Mouse (Mus musculus) limb, embryonic 11.5 days (tissue): Measurements from ENCODE around the gene Tst. TPM values are rescaled to one million over a fixed set of nuclear protein-coding genes. Genes with fewer than 3 reads are reported as not detected.

Experiments
- ATAC-seq: fragments of 200-750 bp; cut with Nextera tagmentation; 2 replicates; pipeline ENCODE4 v1.8.0; 2017; ENCODE audit warnings: low read depth; ENCODE audit not compliant: insufficient number of reproducible peaks, low FRiP score, low TSS enrichment
- DNase-seq: peaks from one replicate; pipeline ENCODE4 v3.0.0-alpha.2; 2015; ENCODE audit warnings: low spot score
- H3K27ac ChIP-seq: fragments of 300-500 bp; sonication (generic); replicated peaks from 2 replicates; pipeline ENCODE4 v1.5.1; 2014; ENCODE audit warnings: low read depth, mild to moderate bottlenecking, low read length
- H3K27me3 ChIP-seq: fragments of 300-500 bp; sonication (generic); 2 replicates; pipeline ENCODE4 v1.6.1; 2014; ENCODE audit warnings: mild to moderate bottlenecking, low read length, mixed read lengths; ENCODE audit not compliant: control insufficient read depth, insufficient read depth
- H3K36me3 ChIP-seq: fragments of 300-500 bp; sonication (generic); 2 replicates; pipeline ENCODE4 v1.6.1; 2014; ENCODE audit warnings: mild to moderate bottlenecking, low read length, moderate library complexity, mixed read lengths; ENCODE audit not compliant: control insufficient read depth, insufficient read depth
- H3K4me1 ChIP-seq: fragments of 300-500 bp; sonication (generic); 2 replicates; pipeline ENCODE4 v1.6.1; 2014; ENCODE audit warnings: low read length, mixed read lengths; ENCODE audit not compliant: control insufficient read depth, insufficient read depth
- H3K4me2 ChIP-seq: fragments of 300-500 bp; sonication (generic); 2 replicates; pipeline ENCODE4 v1.6.1; 2014; ENCODE audit warnings: low read depth, mild to moderate bottlenecking, moderate library complexity; ENCODE audit not compliant: severe bottlenecking
- H3K4me3 ChIP-seq: fragments of 300-500 bp; sonication (generic); 2 replicates; pipeline ENCODE4 v1.5.1; 2014; ENCODE audit warnings: low read depth, low read length
- H3K9ac ChIP-seq: fragments of 300-500 bp; sonication (generic); 2 replicates; pipeline ENCODE4 v1.6.1; 2014; ENCODE audit warnings: mild to moderate bottlenecking, low read length
- H3K9me3 ChIP-seq: fragments of 300-500 bp; sonication (generic); 2 replicates; pipeline ENCODE4 v1.6.1; 2016; ENCODE audit warnings: low read length; ENCODE audit not compliant: control insufficient read depth
- WGBS: fragments of 180-500 bp; shearing (Covaris S2); extraction: QIAGEN DNeasy Blood & Tissue Kit; methylation state at CpG from one replicate; pipeline ENCODE4 v1.1.7; 2014; 5-methylcytosine and 5-hydroxymethylcytosine counted together
- polyA plus RNA-seq: library from polyadenylated mRNA; unstranded; fragments of >200 nt; fragmentation: Nextera tagmentation; extraction: Ambion mirVana; gene quantifications from 2 replicates; pipeline ENCODE4 v1.2.1, GENCODE M21; 2014

Gene Tst
- polyA plus RNA-seq, 1 experiment from 2014 or later, result 7.8 TPM

GRCm38 (mm10) chr15:78390855-78391254 is 14.9 kb downstream of the Tst start:
- no peaks in the 10 kb centered on the region for H3K4me1 ChIP-seq
- no peaks in the 10 kb centered on the region for H3K27me3 ChIP-seq
- 87% methylated on average over 3 of the region's 3 CpGs for WGBS
- DNase-seq, result no peak
- no peaks in the 10 kb centered on the region for H3K36me3 ChIP-seq
- H3K4me2 ChIP-seq, result no peak overlapping the region
- ATAC-seq, result no peak
- no peak overlapping the region for H3K27ac ChIP-seq
- no peaks in the 10 kb centered on the region for H3K9me3 ChIP-seq
- H3K4me3 ChIP-seq, result no peak overlapping the region
- H3K9ac ChIP-seq, result no peak overlapping the region

- 88% methylated on average over 1 of the region's 1 CpGs for WGBS
- Histone ChIP-seq H3K9me3 (no peaks in the 10 kb centered on the region), H3K27me3 (no peaks in the 10 kb centered on the region), H3K9ac (no peak overlapping the region), H3K4me2 (no peak overlapping the region), H3K36me3 (no peaks in the 10 kb centered on the region), H3K27ac (no peak overlapping the region), H3K4me3 (no peak overlapping the region), H3K4me1 (no peaks in the 10 kb centered on the region)
- ATAC-seq, result no peak
- no peak for DNase-seq
These were observed 20.1 kb downstream of the Tst start for GRCm38 (mm10) chr15:78385564-78385963.

- Histone ChIP-seq H3K27ac (no peak overlapping the region), H3K4me2 (no peak overlapping the region), H3K36me3 (no peaks in the 10 kb centered on the region), H3K4me3 (no peak overlapping the region), H3K4me1 (no peaks in the 10 kb centered on the region), H3K9me3 (no peaks in the 10 kb centered on the region), H3K9ac (no peak overlapping the region), H3K27me3 (no peaks in the 10 kb centered on the region)
- DNase-seq (no peak), ATAC-seq (no peak)
- 79% methylated on average over 7 of the region's 7 CpGs for WGBS
These were observed 21.2 kb downstream of the Tst start for GRCm38 (mm10) chr15:78384220-78385116.

GRCm38 (mm10) chr15:78383450-78384219 is 22.1 kb downstream of the Tst start:
- H3K27ac ChIP-seq, result no peak overlapping the region
- 88% methylated on average over 11 of the region's 11 CpGs for WGBS

GRCm38 (mm10) chr15:78382115-78382514 is 23.6 kb downstream of the Tst start:
- no peak overlapping the region for H3K9ac ChIP-seq
- no peaks in the 10 kb centered on the region for H3K27me3 ChIP-seq
- WGBS, result 93% methylated on average over 4 of the region's 4 CpGs
- H3K27ac ChIP-seq, result no peak overlapping the region
- no peak overlapping the region for H3K4me2 ChIP-seq
- H3K36me3 ChIP-seq, result no peaks in the 10 kb centered on the region
- no peak overlapping the region for H3K4me3 ChIP-seq
- H3K4me1 ChIP-seq, result no peaks in the 10 kb centered on the region
- no peak for ATAC-seq
- no peaks in the 10 kb centered on the region for H3K9me3 ChIP-seq
- no peak for DNase-seq

More at GRCm38 (mm10) chr15:78383450-78384219, 22.1 kb downstream of the Tst start:
- ATAC-seq (no peak), DNase-seq (no peak)
- H3K9ac ChIP-seq, result no peak overlapping the region
- no peak overlapping the region for H3K4me3 ChIP-seq
- no peaks in the 10 kb centered on the region for H3K36me3 ChIP-seq
- no peak overlapping the region for H3K4me2 ChIP-seq
- no peaks in the 10 kb centered on the region for H3K4me1 ChIP-seq
- no peaks in the 10 kb centered on the region for H3K27me3 ChIP-seq
- H3K9me3 ChIP-seq, result no peaks in the 10 kb centered on the region

GRCm38 (mm10) chr15:78380741-78381140 is 25.0 kb downstream of the Tst start:
- DNase-seq (no peak), ATAC-seq (no peak)
- no peak overlapping the region for H3K27ac ChIP-seq
- no peaks in the 10 kb centered on the region for H3K4me1 ChIP-seq
- no peaks in the 10 kb centered on the region for H3K9me3 ChIP-seq
- WGBS, result 72% methylated on average over 4 of the region's 4 CpGs
- H3K36me3 ChIP-seq, result no peaks in the 10 kb centered on the region
- no peak overlapping the region for H3K4me3 ChIP-seq
- no peak overlapping the region for H3K9ac ChIP-seq
- no peaks in the 10 kb centered on the region for H3K27me3 ChIP-seq
- H3K4me2 ChIP-seq, result no peak overlapping the region

GRCm38 (mm10) chr15:78380208-78380607 is 25.5 kb downstream of the Tst start:
- no peaks in the 10 kb centered on the region for H3K36me3 ChIP-seq
- no peak overlapping the region for H3K27ac ChIP-seq
- H3K9me3 ChIP-seq, result no peaks in the 10 kb centered on the region
- no peaks in the 10 kb centered on the region for H3K27me3 ChIP-seq
- H3K9ac ChIP-seq, result no peak overlapping the region
- H3K4me1 ChIP-seq, result no peaks in the 10 kb centered on the region
- DNase-seq (no peak), ATAC-seq (no peak)
- H3K4me3 ChIP-seq, result no peak overlapping the region
- no peak overlapping the region for H3K4me2 ChIP-seq
- WGBS, result 79% methylated on average over 2 of the region's 2 CpGs

GRCm38 (mm10) chr15:78378556-78378955 is 27.2 kb downstream of the Tst start:
- Histone ChIP-seq H3K4me2 (no peak overlapping the region), H3K36me3 (no peaks in the 10 kb centered on the region), H3K9me3 (no peaks in the 10 kb centered on the region), H3K4me3 (no peak overlapping the region), H3K27ac (no peak overlapping the region), H3K9ac (no peak overlapping the region), H3K4me1 (no peaks in the 10 kb centered on the region), H3K27me3 (no peaks in the 10 kb centered on the region)
- ATAC-seq (no peak), DNase-seq (no peak)
- WGBS, result 80% methylated on average over 10 of the region's 10 CpGs
